Mouse (Mus musculus): ENCODE measurements around the gene Tex10.
"Not testable (repeated sequence)": the region's sequence is repeated elsewhere in the genome, so short reads cannot be mapped to it uniquely, and the experiment has no call there.

Gene Tex10

GRCm38 (mm10) chr4:48472792-48473650 lies at the start of gene Tex10:
Tex10 (minus strand) TSS chr4:48473459.
- peak; percentile 87 for DNase-seq

GRCm38 (mm10) chr4:48510861-48511260 lies 37.6 kb upstream of the Tex10 start:
- no peak for DNase-seq

GRCm38 (mm10) chr4:48492510-48492909 lies 19.3 kb upstream of the Tex10 start:
- DNase-seq: no peak

DNA sequence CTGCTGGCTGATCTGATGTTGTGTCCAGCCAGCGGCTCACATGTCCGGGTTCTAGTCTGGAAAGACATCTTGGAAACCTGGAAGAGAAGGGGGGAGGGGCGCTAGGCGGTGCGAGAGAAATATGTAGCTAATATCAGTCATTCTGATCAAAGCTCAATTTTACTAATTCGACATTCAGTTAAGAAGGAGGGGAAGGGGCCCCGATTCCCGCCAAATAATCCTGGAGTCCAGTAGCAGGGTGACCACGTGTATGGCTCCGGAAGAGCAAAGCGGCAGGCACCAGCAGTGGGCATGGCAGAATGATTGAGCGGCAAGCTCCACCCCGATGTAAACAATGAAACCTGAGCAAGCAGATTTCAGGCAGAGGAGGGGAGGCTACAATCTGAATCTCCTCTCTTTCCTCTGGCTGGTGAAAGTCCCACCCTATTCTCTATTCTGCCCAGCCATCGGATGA lies 18.1 kb upstream of the Tex10 start:
- no peak for DNase-seq

DNA sequence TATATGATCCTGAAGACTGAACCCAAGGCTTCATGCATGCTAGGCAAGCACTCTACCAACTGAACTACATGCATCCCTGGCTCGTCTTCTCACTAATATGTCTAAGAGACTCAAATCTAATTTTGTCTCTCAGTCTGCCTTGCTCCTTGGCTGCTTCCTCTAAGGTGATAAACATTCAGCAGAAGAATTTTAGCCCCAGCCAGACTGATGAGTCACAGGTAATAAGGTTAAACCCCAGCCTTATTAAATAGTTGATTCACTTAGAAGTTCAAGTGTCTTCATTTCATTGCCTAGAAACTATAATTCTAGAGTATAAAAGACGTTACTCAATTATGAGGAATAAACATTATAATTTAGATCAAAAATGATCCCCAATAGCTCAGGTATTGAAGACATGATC lies 15.7 kb upstream of the Tex10 start:
- DNase-seq: no peak

DNA sequence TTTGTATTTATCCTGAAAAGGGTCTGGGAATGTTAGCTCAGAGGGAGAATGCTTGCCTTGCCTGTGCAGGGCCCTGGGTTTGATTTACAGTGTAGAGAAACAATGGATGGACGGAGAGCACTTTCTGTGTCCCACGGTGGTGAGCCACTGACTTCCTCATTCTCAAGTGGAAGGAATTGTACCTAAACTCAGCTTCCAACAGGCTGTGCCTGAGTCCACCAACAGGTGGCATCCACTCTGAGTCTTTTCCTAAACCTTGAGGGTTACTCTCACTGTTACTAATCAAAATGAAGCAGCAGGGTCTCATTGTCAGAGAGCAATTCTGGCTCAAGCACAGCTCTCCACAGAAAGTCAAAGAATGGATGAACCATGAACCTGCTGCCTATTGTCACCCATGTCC lies 8.0 kb upstream of the Tex10 start:
- no peak for DNase-seq

- no peak for DNase-seq
Observed at GRCm38 (mm10) chr4:48473651-48474011, 372 bp upstream of the Tex10 start.

GRCm38 (mm10) chr4:48472052-48472791 lies 1.0 kb downstream of the Tex10 start:
- DNase-seq: no peak

- DNase-seq: no peak
Observed at GRCm38 (mm10) chr4:48470977-48471376, 2.3 kb downstream of the Tex10 start.

DNA sequence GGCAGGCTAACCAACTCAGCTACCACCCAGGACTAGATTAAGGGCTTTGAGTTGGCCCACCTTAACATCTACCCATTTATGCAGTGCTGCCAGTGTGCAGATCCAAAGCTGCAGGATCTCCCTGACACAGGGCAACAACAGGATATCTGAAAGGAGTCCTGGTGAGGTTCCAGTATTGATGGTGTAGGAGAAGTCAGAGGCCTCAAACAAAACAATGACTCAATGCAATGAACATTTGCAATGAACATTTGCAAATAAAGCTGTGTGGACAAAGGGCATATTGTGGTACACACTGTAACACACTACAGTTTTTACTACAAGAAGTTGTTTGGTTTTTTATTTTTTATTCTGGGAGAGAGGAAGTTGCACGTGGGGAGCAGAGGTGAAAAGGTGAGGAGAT lies 12.2 kb downstream of the Tex10 start:
- DNase-seq: no peak

GRCm38 (mm10) chr4:48458436-48458835 lies 14.8 kb downstream of the Tex10 start:
- DNase-seq: no peak

DNA sequence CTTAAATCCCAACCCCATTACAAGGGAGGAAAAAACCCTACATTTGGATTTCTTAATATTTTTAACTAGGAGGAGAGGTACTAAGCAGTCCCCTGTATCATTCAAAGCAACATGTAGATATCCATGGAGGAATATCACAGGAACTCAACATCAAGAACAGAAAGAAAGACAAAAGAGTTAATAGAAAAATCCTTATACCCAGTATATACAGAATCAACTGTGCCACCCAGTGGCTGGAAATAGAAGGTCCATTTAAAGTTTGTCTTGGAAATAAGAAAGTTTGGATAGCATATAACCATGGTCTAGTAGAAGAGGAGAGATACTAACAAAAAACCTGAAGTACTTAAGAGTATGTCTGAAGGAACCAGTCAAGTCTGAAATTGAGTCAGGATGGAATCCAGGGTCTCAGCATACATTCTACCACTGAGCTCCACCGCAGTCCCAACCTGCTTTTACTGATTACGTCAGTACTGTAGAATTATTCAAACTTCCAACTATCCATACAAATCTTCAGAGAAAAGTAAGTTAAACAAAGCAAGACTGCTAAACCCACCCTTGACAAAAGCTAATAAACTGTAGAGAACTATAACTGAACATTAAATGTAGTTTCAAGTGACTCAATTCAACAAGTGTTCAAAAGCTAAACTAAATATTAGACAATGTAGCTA lies 19.0 kb downstream of the Tex10 start:
- DNase-seq: no peak

DNA sequence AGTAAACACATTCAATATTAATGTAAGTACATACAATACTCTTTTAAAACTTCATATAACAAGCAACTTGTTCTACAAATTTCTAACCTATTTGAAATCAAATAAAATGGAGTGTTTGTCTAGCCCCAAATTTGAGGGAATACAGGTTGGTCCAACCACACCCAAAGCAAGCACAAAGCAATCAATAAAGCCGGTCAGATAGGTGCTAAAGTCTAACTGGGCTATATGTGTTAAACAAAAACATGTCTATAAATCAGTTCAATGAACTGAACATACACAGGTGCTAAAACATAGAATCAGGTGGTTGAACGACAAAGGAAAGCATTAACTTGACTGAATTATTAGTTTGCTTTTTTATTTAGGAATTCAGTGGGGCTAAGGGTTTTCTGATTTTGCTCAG lies 45.2 kb downstream of the Tex10 start:
- no peak for DNase-seq

DNA sequence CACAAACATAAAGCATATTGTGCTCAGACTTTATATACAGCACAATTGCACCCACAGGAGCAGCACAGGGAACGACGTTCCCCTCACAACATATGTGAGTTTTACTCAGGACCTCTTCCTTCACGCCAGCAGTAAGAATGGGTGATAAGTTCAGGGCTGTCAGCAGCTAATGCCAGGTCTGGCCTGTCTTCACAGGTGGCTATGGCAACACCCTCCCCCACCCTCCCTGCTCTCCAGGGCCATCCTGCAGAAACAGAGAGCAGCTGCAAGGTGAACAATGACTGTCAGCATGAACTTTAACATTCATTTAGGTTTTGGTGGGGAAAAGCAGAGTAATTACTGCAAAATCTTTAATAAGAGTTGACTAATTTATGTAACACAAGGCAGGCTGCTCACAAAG lies 45.8 kb downstream of the Tex10 start:
- DNase-seq: no peak

GRCm38 (mm10) chr4:48423738-48424137 lies 49.5 kb downstream of the Tex10 start:
- DNase-seq: no peak

DNA sequence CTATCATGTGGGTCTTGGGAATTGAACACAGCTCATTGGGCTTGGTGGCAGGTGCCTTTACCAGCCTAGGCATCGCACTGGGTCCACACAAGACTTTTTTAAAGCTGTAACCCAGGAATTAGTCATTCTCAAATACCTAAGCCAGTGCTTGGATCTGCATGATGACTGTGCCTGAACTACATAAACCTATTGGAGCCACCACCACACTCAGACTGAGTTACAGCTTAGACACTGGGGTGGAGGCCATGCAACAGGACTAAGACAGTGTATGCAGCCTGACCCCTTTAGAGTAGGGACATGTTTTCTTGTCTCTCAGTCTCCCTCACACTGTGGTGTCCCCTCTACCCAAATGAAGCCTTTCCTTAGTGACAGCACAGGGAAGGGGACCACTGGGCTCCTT lies 50.6 kb downstream of the Tex10 start:
- DNase-seq: no peak

GRCm38 (mm10) chr4:48418831-48419468 lies 54.3 kb downstream of the Tex10 start:
- no peak for DNase-seq

DNA sequence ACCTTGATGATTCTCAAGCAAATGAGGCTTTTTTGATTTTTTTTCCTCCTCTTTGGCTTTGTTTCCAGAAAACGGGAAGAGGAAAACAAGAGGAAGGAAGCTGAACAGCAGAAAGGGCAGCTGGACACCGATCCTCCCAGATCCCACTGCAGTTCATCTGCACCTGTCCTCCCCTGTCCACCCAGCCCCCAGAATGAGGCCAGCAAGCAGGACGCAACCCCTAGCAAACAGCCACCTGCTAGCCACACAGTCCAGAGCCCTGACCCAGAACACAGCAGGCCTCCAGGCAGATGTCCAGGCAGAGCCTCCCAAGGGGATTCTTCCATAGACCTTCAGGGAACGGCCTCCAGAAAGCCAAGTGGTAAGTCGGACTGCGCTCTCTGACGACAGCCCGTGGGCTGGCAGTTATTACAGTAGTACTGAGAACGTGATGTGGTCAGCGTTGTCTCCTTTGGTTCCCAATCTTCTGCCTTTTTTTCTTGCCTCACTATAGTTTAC lies 57.4 kb downstream of the Tex10 start:
- no peak for DNase-seq

GRCm38 (mm10) chr4:48413473-48413872 lies 59.8 kb downstream of the Tex10 start:
- no peak for DNase-seq

DNA sequence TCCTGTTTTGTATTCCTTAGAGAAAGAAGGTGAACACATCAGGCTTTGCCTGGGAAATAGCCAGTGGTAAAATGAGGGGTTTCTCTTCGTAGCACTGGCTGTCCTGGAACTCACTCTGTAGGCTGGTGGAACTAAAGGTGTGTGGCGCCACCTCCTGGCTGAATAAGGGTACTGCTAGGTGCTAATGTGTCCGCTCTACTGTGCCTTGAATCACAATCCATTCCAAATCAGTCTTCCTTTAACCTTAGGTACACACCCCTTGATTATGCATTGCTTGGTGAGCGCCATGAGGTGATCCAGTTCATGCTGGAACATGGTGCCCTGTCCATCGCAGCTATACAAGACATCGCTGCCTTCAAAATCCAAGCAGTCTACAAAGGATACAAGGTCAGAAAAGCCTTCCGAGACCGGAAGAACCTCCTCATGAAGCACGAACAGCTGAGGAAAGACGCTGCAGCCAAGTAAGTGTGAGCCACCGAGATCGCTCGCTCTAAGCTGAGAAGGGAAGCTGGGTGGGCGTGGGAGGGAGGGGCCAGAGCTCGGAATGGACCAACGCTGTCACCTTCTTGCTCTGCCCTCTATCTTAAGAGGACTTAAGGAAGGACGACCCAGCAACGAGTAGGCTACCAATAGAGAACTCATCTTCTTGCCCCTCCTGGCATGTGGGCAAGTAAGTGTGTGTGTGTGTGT lies 65.8 kb downstream of the Tex10 start:
- peak; percentile 36 for DNase-seq

DNA sequence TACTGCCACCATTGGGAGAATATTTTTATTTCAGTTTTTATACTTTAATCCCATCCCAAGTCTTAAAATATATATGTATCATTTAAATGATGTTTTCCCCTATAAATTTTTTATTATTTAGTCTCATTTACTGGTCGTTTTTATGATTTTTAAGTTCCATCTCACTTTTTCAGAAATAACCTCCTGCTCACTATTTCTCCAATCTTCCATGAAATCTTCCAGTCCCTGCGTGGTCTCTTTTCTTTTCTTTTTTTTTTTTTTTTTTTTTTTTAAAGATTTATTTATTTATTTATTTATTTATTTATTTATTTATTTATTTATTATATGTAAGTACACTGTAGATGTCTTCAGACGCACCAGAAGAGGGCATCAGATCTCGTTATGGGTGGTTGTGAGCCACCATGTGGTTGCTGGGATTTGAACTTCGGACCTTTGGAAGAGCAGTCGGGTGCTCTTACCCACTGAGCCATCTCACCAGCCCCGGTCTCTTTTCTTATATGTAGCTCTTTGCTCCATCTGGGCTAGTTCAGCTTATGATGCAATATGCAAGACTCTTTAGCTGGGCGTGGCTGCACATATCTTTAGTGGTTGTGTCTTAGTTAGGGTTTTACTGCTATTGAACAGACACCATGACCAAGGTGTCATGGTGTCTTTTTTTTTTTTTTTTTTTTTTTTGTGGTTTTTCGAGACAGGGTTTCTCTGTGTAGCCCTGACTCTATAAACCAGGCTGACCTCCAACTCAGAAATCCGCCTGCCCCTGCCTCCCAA lies 67.4 kb downstream of the Tex10 start:
- not testable (repeated sequence) for DNase-seq
